Mouse (Mus musculus): ENCODE measurements around the gene Tuba1b. TPM values are rescaled to one million over a fixed set of nuclear protein-coding genes. Genes with fewer than 3 reads are reported as not detected.
A peak's percentile ranks its signal among the peaks of the same experiment; 100 is the strongest.
"Not testable (repeated sequence)": the region's sequence is repeated elsewhere in the genome, so short reads cannot be mapped to it uniquely, and the experiment has no call there.

Tuba1b gene
- total RNA-seq, 2 experiments from 2014 or later = 252 to 276 TPM

- DNase-seq = peak in 1 of 2 experiments; percentile 30
These were observed 20.3 kb upstream of the Tuba1b start for GRCm38 (mm10) chr15:98954425-98955253.

- peak; percentile 79 to 85 for DNase-seq
These were observed 19.3 kb upstream of the Tuba1b start, which contains the start of the genes Gm49450 and Tuba1a for GRCm38 (mm10) chr15:98953401-98954356. Gene Gm49450 (minus strand): TSS chr15:98953551. Gene Tuba1a (minus strand): TSS chr15:98953703.

- DNase-seq = peak; percentile 70 to 83
These were observed 18.5 kb upstream of the Tuba1b start for GRCm38 (mm10) chr15:98952751-98953400.

- no peak for DNase-seq
These were observed 17.7 kb upstream of the Tuba1b start for GRCm38 (mm10) chr15:98952063-98952455.

- DNase-seq = not testable (repeated sequence)
These were observed 17.0 kb upstream of the Tuba1b start for GRCm38 (mm10) chr15:98951122-98952062.

DNA sequence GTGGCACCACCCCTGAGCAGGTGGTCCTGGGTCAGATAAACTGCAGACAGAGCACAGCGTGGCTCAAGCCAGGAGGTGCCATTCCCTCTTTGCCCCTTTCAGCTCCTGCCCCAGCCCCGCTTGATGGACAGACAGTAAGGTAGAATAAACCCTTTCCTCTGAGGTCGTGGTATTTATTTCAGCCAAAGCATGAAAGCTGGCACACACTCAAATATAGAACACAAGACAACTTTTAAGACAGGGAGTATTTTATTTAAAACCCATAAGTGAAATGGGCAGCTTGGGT lies 15.2 kb upstream of the Tuba1b start:
- no peak for DNase-seq

GRCm38 (mm10) chr15:98948857-98949606 lies 14.7 kb upstream of the Tuba1b start:
- DNase-seq = no peak

DNA sequence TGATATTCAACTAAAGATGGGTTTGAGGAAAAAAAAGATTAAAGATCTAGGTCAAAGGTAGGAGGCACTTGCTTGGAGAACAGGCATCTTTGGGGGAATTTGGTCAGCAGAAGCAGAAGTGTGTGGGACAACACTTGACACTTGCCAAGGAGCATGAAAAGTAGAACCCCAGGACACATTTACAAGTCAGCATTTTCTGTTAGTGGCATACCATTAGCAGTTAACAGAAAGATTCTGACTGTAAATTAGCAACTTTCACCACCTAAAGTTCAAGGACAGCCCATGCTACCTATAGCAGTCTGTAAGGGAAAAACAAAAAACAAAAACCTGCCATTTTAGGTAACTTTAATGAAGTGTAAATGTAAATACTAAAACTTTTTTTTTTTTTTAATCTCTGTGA lies 14.0 kb upstream of the Tuba1b start:
- no peak for DNase-seq

DNA sequence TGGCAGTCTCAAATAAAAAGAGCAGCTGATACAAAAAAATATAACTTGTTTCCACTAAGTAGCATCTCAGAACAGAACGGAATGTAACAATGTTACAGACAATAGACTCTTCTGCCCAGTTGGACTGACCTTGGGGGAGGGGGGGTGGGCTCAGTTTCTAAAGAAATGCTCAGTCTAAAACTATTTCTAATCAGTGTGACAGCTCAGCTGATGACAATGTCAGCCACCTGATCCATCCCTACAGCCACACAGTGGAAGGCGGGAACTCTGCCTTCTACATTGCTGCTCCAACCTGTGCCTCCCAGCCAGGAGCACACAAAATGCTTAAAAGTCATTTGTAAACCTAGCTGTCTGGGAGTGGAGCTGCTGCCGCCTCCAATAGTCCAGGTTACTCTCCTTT lies 13.5 kb upstream of the Tuba1b start:
- DNase-seq = no peak

GRCm38 (mm10) chr15:98943133-98943532 lies 8.8 kb upstream of the Tuba1b start:
- DNase-seq = no peak

DNA sequence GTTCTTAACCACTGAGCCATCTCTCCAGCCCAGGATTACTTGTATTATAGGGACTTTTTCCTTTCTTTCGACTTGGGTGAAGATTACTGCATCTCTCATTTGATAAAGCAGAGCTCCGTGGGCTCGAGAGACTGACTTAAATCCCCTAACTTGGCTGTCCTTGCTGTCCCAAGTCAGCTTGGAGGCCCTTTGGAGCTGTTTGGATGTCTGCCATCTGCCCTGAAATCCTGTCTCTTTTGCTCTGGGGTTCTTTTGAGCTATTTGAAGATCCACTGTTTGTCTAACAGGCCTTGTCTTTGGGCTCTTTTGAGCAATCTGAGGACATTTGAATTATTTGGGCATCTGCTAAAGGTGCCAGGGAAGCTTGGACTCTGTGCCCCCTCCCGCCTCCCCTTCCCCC lies 7.7 kb upstream of the Tuba1b start:
- DNase-seq = peak; percentile 43 to 60

GRCm38 (mm10) chr15:98941539-98941938 lies 7.2 kb upstream of the Tuba1b start:
- DNase-seq = no peak

GRCm38 (mm10) chr15:98940816-98941215 lies 6.5 kb upstream of the Tuba1b start:
- DNase-seq = peak; percentile 46 to 64

GRCm38 (mm10) chr15:98933833-98934216 lies 540 bp downstream of the Tuba1b start:
- DNase-seq = peak; percentile 96 to 98

- DNase-seq = peak in 1 of 2 experiments; percentile 20
These were observed 1.2 kb downstream of the Tuba1b start for GRCm38 (mm10) chr15:98933004-98933671.

- DNase-seq = no peak
These were observed 3.4 kb downstream of the Tuba1b start for GRCm38 (mm10) chr15:98930998-98931397.

GRCm38 (mm10) chr15:98930017-98930734 lies 4.2 kb downstream of the Tuba1b start:
- no peak for DNase-seq

DNA sequence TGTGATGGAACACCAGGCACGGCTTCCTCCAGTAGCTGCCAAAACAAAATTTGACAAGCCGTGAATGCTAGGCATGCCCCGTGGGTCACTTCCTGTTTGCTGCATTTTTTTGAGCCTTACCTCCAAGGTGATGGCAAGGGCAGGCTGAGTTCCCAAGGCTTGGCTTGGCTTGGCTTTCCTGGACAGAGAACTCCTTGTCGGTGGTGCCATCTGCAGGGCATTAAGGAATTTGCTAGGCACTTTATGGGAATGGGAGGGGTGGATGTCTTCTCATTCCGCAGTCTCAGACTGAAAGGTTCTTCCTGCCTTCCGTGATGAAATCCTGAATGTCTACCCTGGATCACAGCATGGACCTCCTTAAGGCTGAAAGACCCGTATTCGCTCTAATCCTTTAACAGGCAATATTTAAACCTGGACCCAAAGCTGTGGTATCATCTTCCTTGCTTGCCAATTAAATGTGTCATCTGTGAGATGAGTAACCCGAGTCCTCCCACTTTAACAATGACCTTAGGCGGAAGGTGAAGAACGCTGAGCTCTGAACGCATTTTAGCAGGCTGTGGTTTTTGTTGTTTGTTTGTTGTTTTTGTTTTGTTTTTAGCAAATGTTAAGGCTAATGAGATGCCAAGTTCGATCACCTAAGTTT lies 5.6 kb downstream of the Tuba1b start:
- DNase-seq = peak; percentile 75 to 84

- DNase-seq = no peak
These were observed 6.8 kb downstream of the Tuba1b start for GRCm38 (mm10) chr15:98927566-98927965.
